9 mouse cellular contexts compared by ENCODE assay signal in the genomic region with DNA sequence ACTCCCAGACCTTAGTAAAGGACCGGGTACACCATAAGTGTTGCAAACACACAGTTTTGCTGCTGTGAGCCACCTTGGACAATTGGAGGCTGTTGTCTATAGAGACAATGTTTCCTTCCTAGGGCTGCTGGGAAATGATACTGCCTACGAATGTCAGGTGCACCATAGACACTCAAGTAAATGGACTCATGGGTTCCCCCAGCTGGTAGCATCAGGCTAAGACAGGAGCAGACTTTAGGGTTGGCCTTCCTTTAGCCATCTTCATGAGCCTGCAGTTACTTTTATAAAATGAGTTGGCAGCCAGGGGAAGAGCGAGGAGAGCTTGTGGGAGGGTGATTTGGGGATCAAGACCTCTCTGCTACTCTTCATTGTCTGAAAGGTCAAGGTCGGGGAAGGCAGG. TPM values are rescaled to one million over a fixed set of nuclear protein-coding genes. Genes with fewer than 3 reads are reported as not detected.
DNase-seq lines count a peak whose midpoint lies in the region; ATAC-seq and TF ChIP-seq lines count a peak whose summit lies in the region.
"Had no signal": no experiment of that assay in that cellular context is flagged by ENCODE, and none has a peak within 500 bp of the region (broad histone marks: within the 10 kb centered on the region; RNA-seq: fewer than 3 reads in every experiment).

No protein-coding gene starts in this region.

- peak; percentile 47 to 59 for DNase-seq in cerebellum, postnatal 14 days
- no peak for DNase-seq in cerebellum, adult 9-11 months
- no peak for DNase-seq in liver, postnatal 0 days
- peak; percentile 35 for DNase-seq in thymus, postnatal 14 days
- no peak for DNase-seq in gastrocnemius, postnatal 36 days
- DNase-seq in layer of hippocampus, adult 8-10 months (ENCODE audit: low spot score in 2 of 2): no peak

- H3K27ac ChIP-seq in liver, postnatal 0 days (ENCODE audit: low read depth): no peak overlapping the region
- H3K27ac ChIP-seq in liver, embryonic 12.5 days: no peak overlapping the region
- H3K27ac ChIP-seq: midbrain, embryonic 12.5 days had no signal

- peaks cover 6% of the 10 kb centered on the region; the same call in 1 of the 2 replicates for H3K4me1 ChIP-seq in liver, postnatal 0 days (ENCODE audit: insufficient read depth)
- H3K4me1 ChIP-seq in liver, embryonic 12.5 days: peaks cover 7% of the 10 kb centered on the region

- no peak overlapping the region for H3K4me2 ChIP-seq in liver, postnatal 0 days (ENCODE audit: low read depth, low read length)
- no peak overlapping the region for H3K4me2 ChIP-seq in liver, embryonic 12.5 days
- H3K4me2 ChIP-seq: midbrain, embryonic 12.5 days had no signal

- no peak overlapping the region for H3K9ac ChIP-seq in liver, postnatal 0 days (replicated peaks)
- H3K9ac ChIP-seq in liver, embryonic 12.5 days: no peak overlapping the region
- H3K9ac ChIP-seq: midbrain, embryonic 12.5 days had no signal

- WGBS in liver, postnatal 0 days (ENCODE audit: insufficient replicate concordance): 57% methylated on average over 4 of the region's 4 CpGs
- WGBS in liver, embryonic 12.5 days (ENCODE audit: insufficient replicate concordance): 51% methylated on average over 4 of the region's 4 CpGs

- intact Hi-C loops in gastrocnemius, postnatal 36 days (cut with DNase I): no loop called here

- peak; percentile 60 for TF ChIP-seq CTCF in liver, postnatal 0 days (IDR thresholded peaks at IDR 0.05; ENCODE audit: low read depth)

- ATAC-seq in liver, postnatal 0 days: no peak
- no peak for ATAC-seq in liver, embryonic 12.5 days
- peak; percentile 52 for ATAC-seq in granulocyte monocyte progenitor cell, adult 5-6 weeks (replicated peaks; ENCODE audit: poor library complexity, severe bottlenecking)

- no peak for TF ChIP-seq EP300 in liver, postnatal 0 days (IDR thresholded peaks at IDR 0.05; ENCODE audit: low read depth)

- H3K27me3 ChIP-seq in liver, postnatal 0 days (ENCODE audit: insufficient read depth, low read length): no peaks in the 10 kb centered on the region
- H3K27me3 ChIP-seq in liver, embryonic 12.5 days (replicated peaks): peaks cover 18% of the 10 kb centered on the region
- H3K27me3 ChIP-seq: midbrain, embryonic 12.5 days had no signal

- H3K9me3 ChIP-seq in liver, postnatal 0 days (ENCODE audit: low read length): no peaks in the 10 kb centered on the region
- no peaks in the 10 kb centered on the region for H3K9me3 ChIP-seq in liver, embryonic 12.5 days (replicated peaks)
- H3K9me3 ChIP-seq: midbrain, embryonic 12.5 days had no signal

- no peak overlapping the region for H3K4me3 ChIP-seq in liver, postnatal 0 days (ENCODE audit: low read depth, low read length)
- no peak overlapping the region for H3K4me3 ChIP-seq in liver, embryonic 12.5 days
- H3K4me3 ChIP-seq: midbrain, embryonic 12.5 days had no signal

- no peaks in the 10 kb centered on the region for H3K36me3 ChIP-seq in liver, postnatal 0 days (replicated peaks; ENCODE audit: insufficient read depth, low read length)
- H3K36me3 ChIP-seq in liver, embryonic 12.5 days: no peaks in the 10 kb centered on the region
- H3K36me3 ChIP-seq: midbrain, embryonic 12.5 days had no signal

RNA-seq across cellular contexts. Expression of gene Clmn, which starts 52.2 kb away (rescaled TPM):
- polyA plus RNA-seq in liver, postnatal 0 days (2015; fragmentation: Nextera tagmentation; extraction: Ambion mirVana): 1.9 and 2.5 TPM in 2 replicates
- polyA plus RNA-seq in liver, embryonic 12.5 days (2016; fragmentation: Nextera tagmentation; extraction: Ambion mirVana): 0.37 and 0.38 TPM in 2 replicates
- total RNA-seq in granulocyte monocyte progenitor cell, adult 5-6 weeks (2014; fragmentation: Nextera tagmentation): 0.84 TPM in 1 of 2 replicates, not detected in the other
- total RNA-seq in granulocyte monocyte progenitor cell, adult 5-6 weeks (2017): not detected in 2 replicates
- 1 to 10 TPM; 1.9 to 2.1 TPM for total RNA-seq in gastrocnemius, postnatal 36 days (2021)
- 100 to 1,000 TPM in 3 of 4 experiments, 10 to 100 TPM in 1; 98.6 to 111 (median 105) TPM for total RNA-seq in layer of hippocampus, adult 8-10 months (2022)

Comparison
In these comparisons a context has a peak if more than half of its experiments do, and no peak if none do; other contexts are left out.
1. DNase-seq: peak in cerebellum, postnatal 14 days (2 of 2) and thymus, postnatal 14 days (single experiment); none in cerebellum, adult 9-11 months (single experiment), liver, postnatal 0 days (single experiment), gastrocnemius, postnatal 36 days (0 of 2) and layer of hippocampus, adult 8-10 months (0 of 2).
2. RNA of gene Clmn, which starts 52.2 kb away (total RNA-seq): 98.6 to 111 TPM in layer of hippocampus, adult 8-10 months; 1.9 to 2.1 TPM in gastrocnemius, postnatal 36 days and 0.84 TPM in granulocyte monocyte progenitor cell, adult 5-6 weeks; every median in the first group is over 10 times any median in the second.